8 mouse cellular contexts compared by ENCODE assay signal in the genomic region with DNA sequence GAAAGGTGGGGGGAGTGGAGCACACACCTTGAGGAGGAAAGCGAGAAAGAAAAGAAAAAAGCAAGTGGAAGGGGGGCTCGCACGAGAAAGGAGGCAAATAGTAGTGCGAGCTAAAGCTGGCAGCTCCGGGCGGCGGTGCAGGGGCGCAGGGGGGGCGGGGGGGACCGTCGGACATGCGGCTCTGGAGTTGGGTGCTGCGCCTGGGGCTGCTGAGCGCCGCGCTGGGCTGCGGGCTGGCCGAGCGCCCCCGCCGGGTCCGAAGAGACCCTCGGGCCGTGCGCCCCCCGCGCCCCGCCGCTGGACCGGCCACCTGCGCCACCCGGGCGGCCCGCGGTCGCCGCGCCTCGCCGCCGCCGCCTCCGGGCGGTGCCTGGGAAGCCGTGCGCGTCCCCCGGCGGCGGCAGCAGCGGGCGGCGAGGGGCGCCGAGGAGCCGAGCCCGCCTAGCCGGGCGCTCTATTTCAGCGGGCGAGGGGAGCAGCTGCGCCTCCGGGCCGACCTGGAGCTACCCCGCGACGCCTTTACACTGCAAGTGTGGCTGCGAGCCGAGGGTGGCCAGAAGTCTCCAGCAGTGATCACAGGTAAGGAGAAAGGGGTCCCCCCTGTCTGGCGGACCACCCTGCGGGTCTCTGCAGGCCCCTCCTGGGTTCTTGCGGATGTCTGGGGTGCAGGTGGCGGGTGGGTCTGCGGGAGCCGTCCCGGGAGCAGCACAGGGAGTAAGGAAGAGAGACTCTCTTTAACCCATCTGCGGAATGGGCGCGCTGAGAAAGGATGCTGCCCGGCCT. TPM values are rescaled to one million over a fixed set of nuclear protein-coding genes. Genes with fewer than 3 reads are reported as not detected.
DNase-seq lines count a peak whose midpoint lies in the region; ATAC-seq and TF ChIP-seq lines count a peak whose summit lies in the region.

No protein-coding gene starts in this region.

- no peaks in the 10 kb centered on the region for H3K36me3 ChIP-seq in kidney, adult 2 months (ENCODE audit: control insufficient read depth, insufficient read depth, low read length)
- 0 out of 2 replicates have a peak, but pooled peaks cover 10% of the 10 kb centered on the region for H3K36me3 ChIP-seq in midbrain, embryonic 10.5 days

- 0 out of 2 replicates have a peak overlapping the region, but pooled peaks have one; percentile 54 for H3K27ac ChIP-seq in cerebellum, adult 2 months (ENCODE audit: insufficient read depth, low read length)
- H3K27ac ChIP-seq in kidney, adult 2 months (ENCODE audit: insufficient read depth, low read depth, low read length): no peak overlapping the region
- peak overlapping the region; percentile 91 for H3K27ac ChIP-seq in midbrain, embryonic 10.5 days (replicated peaks)

- no peaks in the 10 kb centered on the region for H3K9me3 ChIP-seq in midbrain, embryonic 10.5 days (replicated peaks)

- no peak for TF ChIP-seq POLR2A in cerebellum, adult 2 months (IDR thresholded peaks at IDR 0.05; ENCODE audit: borderline replicate concordance, insufficient read depth, low read length)
- TF ChIP-seq POLR2A in kidney, adult 2 months (IDR thresholded peaks at IDR 0.05; ENCODE audit: low read depth, low read length): no peak

- H3K4me1 ChIP-seq in cerebellum, adult 2 months (ENCODE audit: control insufficient read depth, insufficient read depth, low read length): no peaks in the 10 kb centered on the region; the same call in 1 of the 2 replicates
- peaks cover 10% of the 10 kb centered on the region for H3K4me1 ChIP-seq in kidney, adult 2 months (ENCODE audit: control insufficient read depth, insufficient read depth, low read length)
- H3K4me1 ChIP-seq in midbrain, embryonic 10.5 days: peaks cover 36% of the 10 kb centered on the region

- peak overlapping the region; percentile 94 for H3K4me3 ChIP-seq in cerebellum, adult 2 months (replicated peaks; ENCODE audit: insufficient read depth, low read depth, low read length)
- peak overlapping the region; percentile 57 for H3K4me3 ChIP-seq in kidney, adult 2 months (ENCODE audit: insufficient read depth, low read depth, low read length)
- peak overlapping the region; percentile 71 for H3K4me3 ChIP-seq in midbrain, embryonic 10.5 days

- intact Hi-C loops in left cerebral cortex, postnatal 4 days (cut with DNase I): loop anchor here (10.0 kb wide), 2 partner anchors 370 to 460 kb away; no protein-coding TSS in a partner anchor
- intact Hi-C loops in left cerebral cortex, postnatal 25 days (cut with DNase I): loop anchor here (5.0 kb wide), 1 partner anchor 463 kb away; no protein-coding TSS in a partner anchor

- under 1% methylated on average over 79 of the region's 80 CpGs for WGBS in cerebellum, adult 2 months
- WGBS in kidney, adult 2 months: 1% methylated on average over 66 of the region's 80 CpGs
- under 1% methylated on average over 78 of the region's 80 CpGs for WGBS in midbrain, embryonic 10.5 days

- H3K27me3 ChIP-seq in cerebellum, adult 2 months (ENCODE audit: control insufficient read depth, insufficient read depth, low read length): no peaks in the 10 kb centered on the region
- H3K27me3 ChIP-seq in kidney, adult 2 months (replicated peaks; ENCODE audit: control insufficient read depth, insufficient read depth, low read length): peaks cover 4% of the 10 kb centered on the region; the same call in 1 of the 2 replicates
- peaks cover 53% of the 10 kb centered on the region for H3K27me3 ChIP-seq in midbrain, embryonic 10.5 days (ENCODE audit: low read depth, poor library complexity, severe bottlenecking)

- peak; percentile 8 for DNase-seq in left cerebral cortex, postnatal 4 days
- DNase-seq in left cerebral cortex, postnatal 25 days (ENCODE audit: low spot score in 2 of 2): no peak
- peak; percentile 49 to 68 for DNase-seq in cerebellum, adult 2 months
- DNase-seq in kidney, adult 2 months: no peak
- peak; percentile 58 for DNase-seq in midbrain, embryonic 10.5 days (ENCODE audit: low spot score)
- no peak for DNase-seq in MN1 (ENCODE audit: low spot score)
- DNase-seq in layer of hippocampus, adult 9-11 months: no peak

- 0 out of 2 replicates have a peak, but pooled peaks have one; percentile 14 for ATAC-seq in granulocyte monocyte progenitor cell, adult 5-6 weeks (replicated peaks; ENCODE audit: poor library complexity, severe bottlenecking)

- TF ChIP-seq CTCF in cerebellum, adult 2 months (IDR thresholded peaks at IDR 0.05; ENCODE audit: borderline replicate concordance, insufficient read depth, low read depth, low read length): no peak
- TF ChIP-seq CTCF in kidney, adult 2 months (conservative IDR thresholded peaks at IDR 0.05; ENCODE audit: insufficient read depth, insufficient read length, low read depth, low read length): no peak

RNA-seq across cellular contexts. Expression of gene Pappa, which starts 0.6 kb away (rescaled TPM):
- total RNA-seq in left cerebral cortex, postnatal 4 days (2021): under 1 TPM; 0.18 to 0.62 TPM
- under 1 TPM; 0.37 to 0.48 TPM for total RNA-seq in left cerebral cortex, postnatal 25 days (2021)
- polyA plus RNA-seq in cerebellum, adult 2 months (2012; rRNA removed): 2.0 and 2.5 TPM in 2 replicates
- total RNA-seq in granulocyte monocyte progenitor cell, adult 5-6 weeks (2014; fragmentation: Nextera tagmentation): not detected in 2 replicates
- total RNA-seq in granulocyte monocyte progenitor cell, adult 5-6 weeks (2017): not detected in 2 replicates
- polyA plus RNA-seq in kidney, adult 2 months (2012; rRNA removed): 1.4 and 1.5 TPM in 2 replicates
- 2.9 and 3.2 TPM in 2 replicates for polyA plus RNA-seq in midbrain, embryonic 10.5 days (2016; fragmentation: Nextera tagmentation; extraction: Ambion mirVana)

Comparison
In these comparisons a context has a peak if more than half of its experiments do, and no peak if none do; other contexts are left out.
1. DNase-seq: peak in left cerebral cortex, postnatal 4 days (single experiment), cerebellum, adult 2 months (2 of 2) and midbrain, embryonic 10.5 days (single experiment); none in left cerebral cortex, postnatal 25 days (0 of 2), kidney, adult 2 months (single experiment), MN1 (single experiment) and layer of hippocampus, adult 9-11 months (single experiment).
2. Peak in every context shown above with its lines, with median percentiles within 50 percentile points of each other: H3K4me3 ChIP-seq.